Mouse (Mus musculus): ENCODE results near the gene Ror2.

DNA sequence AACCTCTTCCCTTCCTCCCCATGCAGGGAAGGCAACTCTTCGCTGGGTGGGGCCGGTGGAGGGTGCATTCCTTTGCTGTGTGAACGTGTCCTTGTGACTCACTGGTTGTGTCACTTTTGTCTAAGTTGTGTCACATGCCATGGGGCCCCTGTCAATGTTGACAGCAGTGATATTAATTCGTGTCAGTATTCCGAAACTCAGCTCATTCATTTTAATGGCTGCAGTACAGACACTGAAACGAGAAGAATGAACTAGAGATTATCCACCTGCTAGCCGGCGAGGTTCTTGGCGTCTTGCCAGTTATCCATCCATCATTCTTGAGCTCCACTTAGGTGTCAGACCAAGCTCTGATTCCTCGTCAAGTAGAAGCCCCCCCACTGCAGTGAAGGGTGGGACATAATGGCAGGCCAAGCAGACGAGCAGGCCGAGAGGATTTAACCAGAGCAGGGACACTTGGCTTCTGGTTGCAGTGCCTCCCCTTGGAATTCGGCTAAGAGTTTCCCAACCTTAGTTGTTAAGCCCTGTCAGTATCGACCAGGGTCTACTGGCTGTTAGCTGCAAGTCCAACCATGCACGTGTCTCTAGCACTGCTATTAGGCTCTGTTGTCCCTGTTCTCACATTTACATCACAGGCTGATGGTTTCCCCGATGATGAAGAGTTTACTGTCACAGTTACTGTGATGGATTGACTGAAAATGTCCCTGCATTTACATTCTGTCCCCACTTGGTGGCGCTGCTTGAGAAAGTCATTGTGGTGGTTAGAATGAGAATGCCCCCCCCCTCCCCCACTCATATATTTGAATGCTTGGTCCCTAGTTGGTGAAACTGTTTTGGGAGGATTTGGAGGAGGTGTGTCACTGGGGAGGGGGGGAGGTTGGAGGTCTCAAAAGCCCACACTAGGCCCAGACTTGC lies 185.9 kb downstream of the Ror2 start:
- no peak for TF ChIP-seq GATA1 (IDR thresholded peaks at IDR 0.05; ENCODE audit: low read length)
- no peak for TF ChIP-seq TAL1 (IDR thresholded peaks at IDR 0.05; ENCODE audit: low read length)

All from erythroblast, embryonic 14.5 days (primary cell).